Mouse (Mus musculus) small intestine, adult 10 weeks (tissue): ENCODE measurements around the gene Methig1. TPM values are rescaled to one million over a fixed set of nuclear protein-coding genes. Genes with fewer than 3 reads are reported as not detected.

Experiments
- polyA plus RNA-seq: library from polyadenylated mRNA; stranded (reverse); fragments of 350-450 nt; fragmentation: Illumina TruSeq; extraction: RNeasy Lipid Tissue Mini Kit (QIAGEN cat#74804); gene quantifications from one replicate; pipeline ENCODE4 v1.2.3, GENCODE M21; 2014; ENCODE audit warnings: low replicate concordance

Methig1 gene
- not detected for polyA plus RNA-seq

DNA sequence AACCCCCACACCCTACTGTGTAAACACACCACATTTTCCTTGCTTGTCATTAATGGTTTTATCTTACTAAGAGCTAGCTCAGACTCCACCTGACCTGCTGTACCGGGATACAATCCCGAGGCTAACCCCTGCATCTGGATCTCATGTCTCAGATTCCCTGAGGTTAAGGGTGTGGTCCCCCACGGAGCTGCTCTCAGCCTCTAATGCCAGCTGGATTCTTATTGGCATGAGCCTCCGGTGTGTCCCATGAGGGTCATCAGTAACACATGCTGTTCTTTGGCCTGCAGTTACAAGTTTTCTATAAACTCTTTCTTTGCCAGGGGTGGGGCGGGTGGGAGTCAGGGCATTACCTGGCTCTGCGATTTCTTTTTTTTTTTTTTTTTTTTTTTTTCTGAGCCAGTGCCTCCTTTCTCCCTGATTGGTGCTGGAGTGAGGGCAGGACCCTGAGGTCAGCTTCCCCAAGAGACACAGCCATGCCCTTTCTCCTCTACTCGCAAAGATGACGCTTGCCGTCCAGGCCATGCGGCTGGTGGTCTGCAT, at the start of gene Methig1, which contains the start of gene Mettl7a2:
Methig1 (plus strand) TSS at position 439 of the 540 bp plus-strand sequence.
Mettl7a2 (plus strand) TSS at position 490 of the 540 bp plus-strand sequence.

DNA sequence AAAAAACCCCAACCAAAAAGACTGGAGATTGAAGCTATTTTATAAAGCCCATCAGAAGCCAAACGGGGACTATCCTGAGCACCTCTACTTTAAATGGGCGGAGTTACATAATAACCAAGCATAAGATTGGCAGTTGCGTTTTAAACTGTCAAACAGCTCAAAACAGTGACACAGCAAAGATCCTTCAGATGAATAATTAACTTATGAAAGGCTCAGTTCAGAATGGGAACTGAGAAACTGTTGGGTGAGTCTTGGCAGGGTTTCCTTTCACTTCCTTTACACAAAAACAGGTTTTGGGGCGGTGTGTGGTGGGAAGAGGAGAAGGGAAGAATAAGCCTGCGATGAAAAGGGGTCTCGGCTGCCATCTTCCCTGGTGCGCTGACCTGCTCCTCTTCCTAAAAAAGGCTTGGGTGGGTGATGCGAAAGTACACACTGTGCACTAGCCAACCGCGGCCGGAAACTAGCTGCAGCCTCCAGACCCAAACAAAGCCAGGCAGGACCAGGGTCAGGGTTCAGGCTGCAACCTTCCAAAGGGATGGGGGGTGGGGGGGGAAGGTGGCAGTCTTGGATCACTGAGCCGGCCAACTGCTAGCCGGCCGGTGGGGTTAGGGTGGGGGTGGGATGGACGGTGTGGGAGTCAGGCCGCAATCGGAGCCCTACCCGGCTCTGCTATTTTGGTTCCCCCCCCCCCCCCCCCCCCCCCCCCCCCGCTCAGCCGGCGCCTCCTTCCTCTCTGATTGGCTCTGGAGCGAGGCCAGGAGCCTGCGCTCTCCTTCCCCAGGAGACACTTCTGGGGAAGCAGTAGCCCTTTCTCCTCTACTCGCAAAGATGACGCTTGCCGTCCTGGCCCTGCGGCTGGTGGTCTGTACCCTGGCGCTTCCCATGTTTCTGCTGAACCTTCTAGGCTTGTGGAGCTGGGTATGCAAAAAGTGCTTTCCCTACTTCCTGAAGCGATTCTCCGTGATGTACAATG, 48.6 kb upstream of the Methig1 start, which contains the start of gene Mettl7a1:
Mettl7a1 (plus strand) TSS at position 122 of the 973 bp plus-strand sequence.

DNA sequence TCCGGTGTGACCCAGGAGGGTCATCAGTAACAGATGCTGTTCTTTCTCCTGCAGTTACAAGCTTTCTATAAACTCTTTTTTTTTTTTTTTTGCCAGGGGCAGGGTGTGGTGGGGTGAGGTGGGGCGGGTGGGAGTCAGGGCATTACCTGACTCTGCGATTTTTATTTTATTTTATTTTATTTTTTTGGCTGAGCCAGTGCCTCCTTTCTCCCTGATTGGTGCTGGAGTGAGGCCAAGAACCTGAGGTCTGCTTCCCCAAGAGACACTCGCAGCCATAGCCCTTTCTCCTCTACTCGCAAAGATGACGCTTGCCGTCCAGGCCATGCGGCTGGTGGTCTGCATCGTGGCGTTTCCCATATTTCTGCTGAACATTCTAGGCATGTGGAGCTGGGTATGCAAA, 18.3 kb upstream of the Methig1 start, which contains the start of gene Mettl7a3:
Mettl7a3 (plus strand) TSS at position 301 of the 400 bp plus-strand sequence.

DNA sequence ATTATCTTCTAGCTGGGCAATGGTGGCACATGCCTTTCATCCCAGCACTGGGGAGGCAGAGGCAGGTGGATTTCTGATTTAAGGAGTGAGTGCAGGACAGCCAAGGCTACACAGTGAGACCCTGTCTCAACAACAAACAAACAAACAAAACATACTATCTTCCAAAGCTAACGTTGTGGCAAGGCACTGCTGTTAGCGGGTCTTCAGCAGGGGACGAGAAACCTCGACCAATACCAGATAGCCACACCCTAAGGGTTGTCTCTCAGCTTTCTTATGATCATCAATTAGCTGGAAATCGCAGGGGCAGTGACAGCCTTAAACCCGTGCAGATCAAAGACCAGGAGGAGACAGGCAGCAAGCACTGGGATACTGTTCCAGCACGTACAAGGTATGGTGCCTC, 11.3 kb downstream of the Methig1 start, which contains the start of gene Higd1c:
Higd1c (plus strand) TSS at position 301 of the 400 bp plus-strand sequence.

GRCm38 (mm10) chr15:100421758-100422197, 68.8 kb downstream of the Methig1 start, which contains the start of gene Gm5475:
Gm5475 (plus strand) TSS chr15:100422147.

GRCm38 (mm10) chr15:100424396-100425122, 71.6 kb downstream of the Methig1 start, which contains the start of gene Slc11a2:
Slc11a2 (minus strand) TSS chr15:100425072.

Other genes starting within 250 kb of the Methig1 start
- gene Atf1, start 125.3 kb upstream of the Methig1 start, polyA plus RNA-seq: 64.8 TPM
- not detected for gene Tmprss12, start 72.3 kb upstream of the Methig1 start, polyA plus RNA-seq
- 42.7 TPM for gene Mettl7a1, start 49.0 kb upstream of the Methig1 start, polyA plus RNA-seq
- gene Mettl7a3, start 18.2 kb upstream of the Methig1 start, polyA plus RNA-seq: not detected
- not detected for gene Mettl7a2, start 51 bp downstream of the Methig1 start, polyA plus RNA-seq
- gene Higd1c, start 11.4 kb downstream of the Methig1 start, polyA plus RNA-seq: not detected
- 0.22 TPM for gene Gm5475, start 69.0 kb downstream of the Methig1 start, polyA plus RNA-seq
- gene Slc11a2, start 71.9 kb downstream of the Methig1 start, polyA plus RNA-seq: 15.7 TPM
- gene Letmd1, start 115.9 kb downstream of the Methig1 start, polyA plus RNA-seq: 16.8 TPM
- 1.1 TPM for gene Csrnp2, start 142.3 kb downstream of the Methig1 start, polyA plus RNA-seq
- gene Tfcp2, start 198.9 kb downstream of the Methig1 start, polyA plus RNA-seq: 3.1 TPM
- gene Pou6f1, start 246.8 kb downstream of the Methig1 start, polyA plus RNA-seq: 0.74 TPM